Mouse (Mus musculus) T-helper 1 cell (primary cell): Measurements from ENCODE around the gene Itgb5.

Experiments used
- in situ Hi-C: fragments of 300-600 bp; cut with MboI, MseI; formaldehyde crosslinking; loops from one replicate; pipeline ENCODE4 v1.15.1; 2025; ENCODE audit warnings: high pct_unique_total_duplicates

Gene Itgb5

GRCm38 (mm10) chr16:33829301-33829831 lies at the start of gene Itgb5:
Gene Itgb5 (plus strand): TSS chr16:33829665.
- in situ Hi-C loops = no loop called here

GRCm38 (mm10) chr16:33781789-33782728 lies 47.4 kb upstream of the Itgb5 start:
- in situ Hi-C loops = no loop called here

- in situ Hi-C loops = no loop called here
Observed at GRCm38 (mm10) chr16:33782729-33783091, 46.8 kb upstream of the Itgb5 start.

GRCm38 (mm10) chr16:33784547-33784946 lies 44.9 kb upstream of the Itgb5 start:
- in situ Hi-C loops = no loop called here

- in situ Hi-C loops = no loop called here
Observed at GRCm38 (mm10) chr16:33785092-33785704, 44.3 kb upstream of the Itgb5 start.

GRCm38 (mm10) chr16:33786657-33787390 lies 42.6 kb upstream of the Itgb5 start:
- in situ Hi-C loops = no loop called here

GRCm38 (mm10) chr16:33793846-33794791 lies 35.3 kb upstream of the Itgb5 start, which contains the start of gene Muc13:
Gene Muc13 (plus strand): TSS chr16:33794037.
- in situ Hi-C loops = no loop called here

- in situ Hi-C loops = no loop called here
Observed at GRCm38 (mm10) chr16:33795106-33795505, 34.4 kb upstream of the Itgb5 start.

GRCm38 (mm10) chr16:33795887-33796286 lies 33.6 kb upstream of the Itgb5 start:
- in situ Hi-C loops = no loop called here

- in situ Hi-C loops = no loop called here
Observed at GRCm38 (mm10) chr16:33796756-33797155, 32.7 kb upstream of the Itgb5 start.

- in situ Hi-C loops = no loop called here
Observed at GRCm38 (mm10) chr16:33797860-33798259, 31.6 kb upstream of the Itgb5 start.

- in situ Hi-C loops = no loop called here
Observed at GRCm38 (mm10) chr16:33810002-33810401, 19.5 kb upstream of the Itgb5 start.

- in situ Hi-C loops = loop anchor here (5.0 kb wide), 2 partner anchors 129 to 294 kb away; no protein-coding TSS in a partner anchor
Observed at GRCm38 (mm10) chr16:33818413-33819165, 10.9 kb upstream of the Itgb5 start.

- in situ Hi-C loops = no loop called here
Observed at GRCm38 (mm10) chr16:33820269-33821178, 8.9 kb upstream of the Itgb5 start.

GRCm38 (mm10) chr16:33824603-33825002 lies 4.9 kb upstream of the Itgb5 start:
- in situ Hi-C loops = no loop called here

- in situ Hi-C loops = no loop called here
Observed at GRCm38 (mm10) chr16:33828496-33828895, 969 bp upstream of the Itgb5 start.

GRCm38 (mm10) chr16:33829842-33830511 lies 512 bp downstream of the Itgb5 start:
- in situ Hi-C loops = no loop called here

GRCm38 (mm10) chr16:33830512-33831105 lies 1.1 kb downstream of the Itgb5 start:
- in situ Hi-C loops = no loop called here
